In the genomic region with DNA sequence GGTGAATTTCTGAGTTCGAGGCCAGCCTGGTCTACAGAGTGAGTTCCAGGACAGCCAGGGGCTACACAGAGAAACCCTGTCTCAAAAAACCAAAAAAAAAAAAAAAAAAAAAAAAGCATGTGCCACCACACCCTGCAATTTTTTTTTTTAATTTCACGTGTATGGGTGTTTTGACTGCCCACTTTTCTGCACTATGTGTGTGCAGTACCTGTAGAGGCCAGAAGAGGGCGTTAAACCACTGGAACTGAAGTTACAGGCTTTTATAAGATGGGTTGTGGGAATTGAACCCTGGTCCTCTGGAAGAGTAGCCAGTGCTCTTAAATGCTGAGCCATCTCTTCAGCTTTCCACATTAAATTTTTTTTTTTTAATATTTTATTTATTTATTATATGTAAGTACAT, we compare ENCODE assay signal across 7 mouse cellular contexts. TPM values are rescaled to one million over a fixed set of nuclear protein-coding genes. Genes with fewer than 3 reads are reported as not detected.
A peak's percentile ranks its signal among the peaks of the same experiment; 100 is the strongest.
DNase-seq lines count a peak whose midpoint lies in the region; ATAC-seq and TF ChIP-seq lines count a peak whose summit lies in the region.
"Not testable (repeated sequence)": the region's sequence is repeated elsewhere in the genome, so short reads cannot be mapped to it uniquely, and the experiment has no call there.

No protein-coding gene starts in this region.

- H3K9ac ChIP-seq in MEL (ENCODE audit: control insufficient read depth, low read depth, low read length, poor library complexity, severe bottlenecking); heart, postnatal 0 days (replicated peaks; ENCODE audit: low read depth, low read length); lung, postnatal 0 days (replicated peaks; ENCODE audit: low read depth); stomach, postnatal 0 days (ENCODE audit: low read length): not testable (repeated sequence)

- 72% methylated on average over 3 of the region's 3 CpGs for WGBS in heart, postnatal 0 days
- 73% methylated on average over 3 of the region's 3 CpGs for WGBS in lung, postnatal 0 days
- WGBS in stomach, postnatal 0 days: 67% methylated on average over 3 of the region's 3 CpGs

- not testable (repeated sequence) for TF ChIP-seq POLR2A in MEL (IDR thresholded peaks at IDR 0.05; ENCODE audit: control insufficient read depth in 1 of 2, insufficient read depth in 1 of 2, low read depth in 1 of 2, low read length in 2 of 2, poor library complexity in 1 of 2)

- H3K4me3 ChIP-seq in MEL (ENCODE audit: control insufficient read depth in 1 of 2, insufficient read depth in 1 of 2, low read depth in 2 of 2, low read length in 2 of 2); heart, postnatal 0 days (ENCODE audit: low read depth, low read length); layer of hippocampus, adult 2 months; lung, postnatal 0 days (ENCODE audit: low read depth, low read length); stomach, postnatal 0 days (ENCODE audit: low read depth, low read length): not testable (repeated sequence)

- TF ChIP-seq RAD21 in MEL (IDR thresholded peaks at IDR 0.05; ENCODE audit: low read depth, low read length): not testable (repeated sequence)

- H3K79me2 ChIP-seq in MEL (ENCODE audit: control insufficient read depth, insufficient read depth, low read length, poor library complexity): not testable (repeated sequence)

- not testable (repeated sequence) for H3K4me1 ChIP-seq in MEL (ENCODE audit: control insufficient read depth in 1 of 2, insufficient read depth in 2 of 2, low read length in 2 of 2); heart, postnatal 0 days (ENCODE audit: control insufficient read depth, insufficient read depth); lung, postnatal 0 days (ENCODE audit: insufficient read depth, low read depth, low read length); stomach, postnatal 0 days (replicated peaks; ENCODE audit: control insufficient read depth, insufficient read depth)

- not testable (repeated sequence) for H3K36me3 ChIP-seq in MEL (ENCODE audit: control insufficient read depth in 1 of 2, insufficient read depth in 2 of 2, low read length in 2 of 2); heart, postnatal 0 days (replicated peaks; ENCODE audit: control insufficient read depth, insufficient read depth, low read length); lung, postnatal 0 days (ENCODE audit: insufficient read depth, low read length); stomach, postnatal 0 days (ENCODE audit: control insufficient read depth, insufficient read depth, low read length)

- not testable (repeated sequence) for H3K9me3 ChIP-seq in MEL (replicated peaks; ENCODE audit: insufficient read depth, low read length); heart, postnatal 0 days (replicated peaks; ENCODE audit: control insufficient read depth, low read length); lung, postnatal 0 days (ENCODE audit: low read length); stomach, postnatal 0 days (ENCODE audit: control insufficient read depth, low read length)

- peak; percentile 41 to 46 for DNase-seq in B cell, adult 2 months
- peak; percentile 48 for DNase-seq in MEL (ENCODE audit: low read depth, low spot score)
- peak; percentile 13 for DNase-seq in c-Kit-positive CD71-positive TER-119-positive erythroid progenitor cells, embryonic 14.5 days (ENCODE audit: low spot score)
- DNase-seq in heart, postnatal 0 days (ENCODE audit: low spot score); layer of hippocampus, adult 2 months (ENCODE audit: low spot score in 2 of 2); lung, postnatal 0 days (ENCODE audit: low spot score); stomach, postnatal 0 days (ENCODE audit: low spot score): not testable (repeated sequence)

- peak; percentile 18 to 44 (median 29); a peak in 4 of 6 replicates for TF ChIP-seq CTCF in MEL (IDR thresholded peaks at IDR 0.05 in 2 of 3, conservative IDR thresholded peaks at IDR 0.05 in 1 of 3; ENCODE audit: control insufficient read depth in 1 of 3, insufficient read depth in 1 of 3, low read depth in 2 of 3, low read length in 3 of 3, poor library complexity in 1 of 3, severe bottlenecking in 1 of 3)
- 0 out of 2 replicates have a peak, but pooled peaks have one; percentile 1 for TF ChIP-seq CTCF in heart, postnatal 0 days (IDR thresholded peaks at IDR 0.05; ENCODE audit: low read depth)
- peak; percentile 52 for TF ChIP-seq CTCF in layer of hippocampus, adult 2 months (conservative IDR thresholded peaks at IDR 0.05)
- peak; percentile 27 for TF ChIP-seq CTCF in lung, postnatal 0 days (IDR thresholded peaks at IDR 0.05)
- peak; percentile 43 for TF ChIP-seq CTCF in stomach, postnatal 0 days (IDR thresholded peaks at IDR 0.05; ENCODE audit: low read depth)

- not testable (repeated sequence) for TF ChIP-seq EP300 in MEL (IDR thresholded peaks at IDR 0.05; ENCODE audit: low read depth in 1 of 2, low read length in 2 of 2); heart, postnatal 0 days (IDR thresholded peaks at IDR 0.05; ENCODE audit: low read depth); lung, postnatal 0 days (IDR thresholded peaks at IDR 0.05); stomach, postnatal 0 days (optimal IDR thresholded peaks at IDR 0.05)

- not testable (repeated sequence) for H3K4me2 ChIP-seq in heart, postnatal 0 days (ENCODE audit: low read depth, low read length); lung, postnatal 0 days (replicated peaks; ENCODE audit: low read depth, low read length); stomach, postnatal 0 days (replicated peaks; ENCODE audit: low read depth)

- not testable (repeated sequence) for H3K27ac ChIP-seq in MEL (ENCODE audit: control insufficient read depth, low read depth, low read length); heart, postnatal 0 days (ENCODE audit: low read depth); layer of hippocampus, adult 2 months; lung, postnatal 0 days (ENCODE audit: low read length); stomach, postnatal 0 days (replicated peaks)

- H3K27me3 ChIP-seq in MEL (ENCODE audit: control insufficient read depth in 1 of 2, insufficient read depth in 2 of 2, low read length in 2 of 2); heart, postnatal 0 days (ENCODE audit: control insufficient read depth, insufficient read depth, low read length); lung, postnatal 0 days (replicated peaks; ENCODE audit: insufficient read depth, low read length); stomach, postnatal 0 days (ENCODE audit: control insufficient read depth, insufficient read depth, low read length): not testable (repeated sequence)

- not testable (repeated sequence) for ATAC-seq in heart, postnatal 0 days (ENCODE audit: insufficient read depth, low read depth); lung, postnatal 0 days; stomach, postnatal 0 days (ENCODE audit: low FRiP score, low TSS enrichment)

RNA-seq across cellular contexts. Expression of a gene that starts 7.4 kb away (rescaled TPM):
- total RNA-seq in MEL (2012; rRNA removed): 39.1 and 39.4 TPM in 2 replicates
- polyA plus RNA-seq in MEL (2012; ENCODE audit: insufficient read depth in 1 of 2, insufficient read length in 2 of 2, low read depth in 1 of 2, low replicate concordance in 2 of 2, missing spikeins in 1 of 2): 10 to 100 TPM in 1 of 2 experiments, not detected in 1; 50.1 TPM
- 14.5 and 20.6 TPM in 2 replicates for total RNA-seq in heart, postnatal 0 days (2014; rRNA removed; ENCODE audit: low replicate concordance)
- 11.5 and 12.2 TPM in 2 replicates for polyA plus RNA-seq in heart, postnatal 0 days (2015; fragmentation: Nextera tagmentation; extraction: Ambion mirVana)
- 10 to 100 TPM; 26.3 to 27.0 TPM for total RNA-seq in layer of hippocampus, adult 2 months (2021)
- 14.4 and 14.6 TPM in 2 replicates for polyA plus RNA-seq in lung, postnatal 0 days (2015; fragmentation: Nextera tagmentation; extraction: Ambion mirVana)
- 16.1 and 17.7 TPM in 2 replicates for polyA plus RNA-seq in stomach, postnatal 0 days (2015; fragmentation: Nextera tagmentation; extraction: Ambion mirVana)

Comparison
In these comparisons a context has a peak if more than half of its experiments do, and no peak if none do; other contexts are left out.
1. CTCF ChIP-seq: peak in every context shown above with its lines; median percentile 52 in layer of hippocampus, adult 2 months; 43 in stomach, postnatal 0 days; 29 in MEL; 27 in lung, postnatal 0 days; 1 in heart, postnatal 0 days.